Mouse (Mus musculus): ENCODE measurements at regions not wholly inside any gene's neighbourhood (a gene's known extent, or its start where the extent isn't known, plus 50 kb on each side); places are given as distances from the start of the nearest gene placed in this dataset.

GRCm38 (mm10) chr8:11981458-11981857 is 141.2 kb downstream of the Tex29 start:
- no peak for DNase-seq

DNA sequence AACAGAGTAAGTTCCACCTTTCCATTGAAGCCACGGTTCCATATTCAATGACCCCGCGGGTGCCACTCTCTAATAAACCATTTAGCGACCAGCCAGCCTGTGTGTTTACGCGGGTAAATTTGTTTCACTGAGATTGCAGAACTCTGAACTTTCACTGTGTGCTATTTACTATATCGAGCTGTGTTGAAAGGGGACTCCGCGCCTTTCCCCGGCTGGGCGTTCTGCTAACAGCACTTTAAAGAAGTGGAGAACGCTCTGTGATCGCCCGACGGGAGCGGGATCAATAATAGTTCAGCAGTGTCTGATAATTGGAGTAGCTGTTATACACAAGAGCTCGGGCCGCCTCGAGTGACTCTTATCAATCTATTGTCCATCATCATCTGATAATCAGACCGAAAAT is 149.8 kb downstream of the Tex29 start:
- no peak for DNase-seq

GRCm38 (mm10) chr8:11999736-12000458 is 159.6 kb downstream of the Tex29 start:
- DNase-seq = peak; percentile 68

GRCm38 (mm10) chr8:12000459-12000789 is 160.2 kb downstream of the Tex29 start:
- DNase-seq = no peak

DNA sequence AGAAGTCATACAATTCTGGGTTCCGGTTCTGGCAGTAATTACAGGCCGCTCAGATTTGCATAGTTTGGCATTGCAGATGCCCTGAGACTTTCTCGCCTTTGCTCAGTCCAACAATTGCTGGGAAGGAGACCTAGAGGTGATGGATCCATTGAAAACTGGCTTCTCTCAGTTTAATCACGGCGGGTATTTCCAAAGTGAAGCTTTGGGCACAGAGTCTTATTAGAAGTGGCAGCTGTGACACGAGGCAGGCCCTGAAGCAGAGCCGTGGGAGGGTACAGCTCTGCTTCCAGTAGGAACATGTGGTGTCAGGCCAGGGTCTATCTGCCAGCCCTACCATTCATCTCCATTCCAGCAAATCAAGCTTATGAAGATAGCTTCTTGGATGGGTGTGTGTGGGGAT is 164.0 kb downstream of the Tex29 start:
- no peak for DNase-seq

GRCm38 (mm10) chr8:12012769-12013168 is 172.5 kb downstream of the Tex29 start:
- DNase-seq = no peak

DNA sequence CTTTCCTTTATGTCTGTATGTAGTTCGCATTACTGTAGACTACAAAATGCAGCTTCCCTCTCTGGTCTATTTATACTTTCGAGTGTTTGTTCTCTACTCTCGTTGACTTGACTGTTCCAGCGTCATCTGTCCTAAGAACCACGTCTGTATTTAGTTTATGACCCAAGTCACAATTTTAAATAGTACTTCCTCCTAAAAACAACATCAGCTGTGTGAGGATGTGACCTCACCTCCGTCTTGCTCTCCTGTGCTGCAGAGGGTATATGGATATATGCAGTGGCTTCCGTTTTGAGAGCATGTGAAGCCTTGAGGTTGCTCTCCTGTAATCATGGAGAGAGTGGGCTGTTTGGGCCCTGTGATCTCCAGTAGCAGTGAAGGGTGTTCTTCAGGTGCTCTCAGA is 177.5 kb downstream of the Tex29 start:
- no peak for DNase-seq

DNA sequence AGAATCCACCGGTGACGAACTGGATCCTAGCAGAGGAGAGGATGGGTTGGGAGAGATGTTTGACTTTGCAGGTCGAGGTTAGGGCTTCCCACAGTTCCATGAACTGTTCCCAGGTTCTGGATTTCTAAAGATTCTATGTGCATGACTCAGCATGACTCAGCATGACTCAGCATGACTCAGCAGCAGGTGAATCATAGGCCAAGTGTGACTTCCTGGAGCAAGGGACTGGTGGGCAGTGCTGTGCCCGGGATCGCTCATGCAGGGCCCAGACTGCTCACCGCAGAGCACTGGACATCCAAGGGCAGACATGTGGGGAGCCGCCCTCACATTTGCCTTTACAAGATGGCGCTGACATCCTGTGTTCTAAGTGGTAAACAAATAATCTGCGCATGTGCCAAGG is 179.0 kb downstream of the Tex29 start:
- DNase-seq = no peak

DNA sequence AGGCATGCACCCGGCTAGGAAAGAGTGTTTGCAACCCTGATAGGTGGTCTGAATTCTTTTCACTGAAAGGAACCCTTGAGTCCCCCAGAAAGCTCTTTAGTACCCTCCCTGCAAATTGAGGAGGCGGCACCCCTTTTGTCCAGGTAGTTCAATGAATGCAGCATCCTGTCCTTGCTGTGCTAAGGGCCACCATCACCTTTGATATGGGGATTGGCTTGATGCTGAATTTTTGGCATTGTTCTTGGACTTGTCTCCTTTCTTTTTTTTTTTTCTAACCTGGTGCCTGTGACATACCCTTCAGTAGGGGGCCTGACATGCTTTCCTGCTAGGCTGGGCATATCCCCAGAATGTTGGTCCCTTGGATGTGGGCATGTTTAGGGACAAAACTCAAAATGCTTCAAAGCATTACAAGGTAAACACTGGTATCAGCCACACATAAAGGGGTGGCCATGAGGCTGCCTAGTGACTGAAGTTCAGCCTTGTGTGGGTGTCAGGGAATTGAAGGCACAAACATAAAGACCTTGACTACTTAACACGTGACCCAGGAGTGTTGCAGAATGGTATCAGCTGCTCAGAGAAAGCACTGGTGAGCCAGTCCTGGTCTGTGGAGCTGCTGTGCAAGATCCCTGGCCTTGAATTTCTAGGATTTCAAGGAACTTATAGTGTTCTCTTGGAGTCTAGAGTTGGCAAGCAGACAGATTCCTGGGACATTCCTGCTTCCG is 183.6 kb downstream of the Tex29 start:
- no peak for DNase-seq

DNA sequence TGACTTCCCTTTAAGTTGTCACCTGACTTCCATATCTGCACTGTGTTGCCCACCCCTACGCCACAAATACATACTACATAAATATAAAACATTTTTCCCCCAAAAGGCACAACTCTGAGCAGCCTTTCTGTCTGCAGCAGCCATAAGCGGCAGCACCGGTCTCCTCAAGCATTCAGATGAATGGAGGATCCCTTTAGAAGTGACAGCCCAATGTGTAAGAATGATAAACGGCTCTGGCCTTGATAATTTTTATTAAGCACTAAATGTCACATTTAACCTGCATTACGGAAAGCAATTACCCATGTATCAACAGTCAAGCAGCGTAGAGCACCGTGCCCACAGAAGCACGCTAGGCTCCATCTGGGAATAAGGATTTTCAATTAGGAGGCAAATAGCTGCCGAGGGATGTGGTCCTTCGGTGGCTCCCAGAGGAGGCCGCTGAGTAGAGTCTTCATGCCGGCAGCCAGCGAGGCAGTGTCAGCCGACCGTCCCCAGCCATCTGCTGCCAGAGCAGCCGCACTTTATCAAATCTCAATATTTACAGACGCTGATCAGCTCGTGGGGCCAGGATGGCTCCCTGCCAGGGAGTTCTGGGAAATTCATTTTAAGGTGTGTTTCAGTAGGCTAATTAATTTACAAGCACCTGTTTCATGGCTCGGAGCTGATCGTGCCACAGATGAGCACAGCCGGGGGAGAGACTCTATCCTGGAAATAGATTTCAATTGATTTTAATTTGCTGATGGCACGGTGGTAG is 190.3 kb downstream of the Tex29 start:
- peak; percentile 16 for DNase-seq

GRCm38 (mm10) chr8:12031796-12032195 is 191.5 kb downstream of the Tex29 start:
- DNase-seq = peak; percentile 39

DNA sequence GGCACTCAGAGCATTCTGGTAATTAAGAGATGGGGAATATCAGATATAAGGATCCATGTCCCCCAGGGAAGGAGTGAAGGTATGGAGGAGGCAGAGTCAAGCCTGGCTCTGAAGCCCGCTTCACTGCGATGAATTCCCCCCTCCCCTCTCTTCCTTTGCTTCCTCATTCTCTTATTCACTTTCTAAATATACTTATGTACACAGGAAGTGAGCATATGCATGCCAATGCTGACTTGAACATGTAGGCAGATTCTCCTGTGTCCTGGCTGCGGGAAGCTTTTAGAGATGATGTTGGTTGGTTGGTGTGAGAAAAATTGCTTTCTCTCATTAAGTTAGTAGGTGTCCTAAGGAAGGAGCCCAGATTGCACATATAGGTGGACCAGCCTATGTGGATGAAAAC is 192.1 kb downstream of the Tex29 start:
- DNase-seq = no peak

DNA sequence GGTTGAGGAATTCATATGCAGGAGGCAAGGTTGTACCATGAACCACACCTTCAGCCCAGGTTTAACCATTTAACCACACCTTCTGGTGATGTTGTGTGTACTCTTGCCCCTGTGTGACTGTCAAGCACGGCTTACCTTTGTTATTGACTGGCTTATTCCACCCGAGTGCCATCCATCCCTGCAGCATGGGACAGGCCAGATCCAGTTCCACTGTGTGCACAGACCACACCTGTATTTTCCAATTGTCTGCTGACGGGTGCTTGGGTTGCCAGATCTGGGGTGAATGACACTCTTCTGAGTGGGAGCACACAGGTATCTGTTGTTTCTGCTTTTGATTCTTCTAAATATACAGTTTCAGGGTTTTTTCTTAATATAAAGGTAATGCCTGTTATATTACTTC is 196.1 kb downstream of the Tex29 start:
- DNase-seq = no peak

GRCm38 (mm10) chr8:12040924-12041323 is 200.7 kb downstream of the Tex29 start:
- no peak for DNase-seq

DNA sequence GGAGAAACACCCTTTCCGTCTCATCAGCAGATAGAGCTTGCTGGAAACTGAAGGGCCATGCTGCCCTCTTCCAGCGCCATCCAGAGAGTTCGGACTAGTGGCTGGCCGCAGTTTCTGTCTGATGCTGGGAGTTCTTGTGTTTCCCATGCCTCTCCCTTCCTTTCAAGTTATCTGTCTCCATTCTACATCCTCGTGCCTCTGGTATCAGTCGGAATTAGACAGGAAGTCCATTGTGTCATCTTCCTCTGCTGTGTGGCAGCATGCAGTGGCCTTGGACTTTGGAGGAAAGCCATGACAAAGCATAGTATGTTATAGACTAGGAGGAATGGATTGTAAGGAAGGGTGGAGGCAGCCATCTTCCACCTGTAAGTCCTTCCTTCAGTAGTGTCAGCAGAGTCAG is 201.4 kb downstream of the Tex29 start:
- no peak for DNase-seq

GRCm38 (mm10) chr8:12050841-12051240 is 210.6 kb downstream of the Tex29 start:
- DNase-seq = no peak

GRCm38 (mm10) chr8:12051357-12051756 is 211.1 kb downstream of the Tex29 start:
- no peak for DNase-seq

- no peak for DNase-seq
These were observed 215.7 kb downstream of the Tex29 start for GRCm38 (mm10) chr8:12055931-12056330.

DNA sequence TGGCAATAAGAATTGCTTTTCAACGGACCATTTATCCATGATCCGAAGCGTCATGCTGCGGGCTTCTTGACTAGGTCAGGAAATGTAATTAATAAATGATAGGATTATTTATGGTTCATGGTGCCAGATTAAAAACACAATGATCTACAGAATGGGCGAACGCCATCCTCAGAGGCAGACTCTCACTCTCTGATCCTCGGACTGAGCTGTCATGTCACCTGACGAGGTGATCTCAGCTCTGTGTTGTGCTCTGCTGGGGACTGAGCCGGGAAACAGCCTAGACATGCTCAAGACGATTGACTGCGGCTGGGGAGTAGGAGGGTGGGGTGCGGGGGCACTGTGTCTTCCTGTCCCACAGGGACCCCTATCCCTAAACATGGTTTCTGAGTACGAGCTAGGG is 217.4 kb upstream of the A230072I06Rik start:
- DNase-seq = no peak

DNA sequence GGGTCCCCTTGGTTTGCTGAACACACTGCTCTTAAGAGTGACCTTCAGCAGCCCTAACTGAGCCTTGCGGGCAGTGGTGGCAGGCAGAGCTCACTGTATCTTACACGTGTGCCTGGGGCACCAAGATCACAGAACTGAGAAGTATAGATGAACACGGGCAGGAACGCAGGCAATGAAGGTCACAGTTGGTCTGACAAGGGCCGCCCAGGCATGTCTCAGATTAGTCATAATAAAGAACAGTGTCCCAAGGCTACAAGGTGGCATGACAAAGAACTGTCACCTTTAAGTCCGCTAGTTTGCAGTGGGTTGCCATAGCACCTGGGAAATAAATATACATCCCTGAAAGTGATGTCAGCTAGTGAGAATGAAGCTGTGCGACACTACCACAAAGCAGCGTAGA is 215.9 kb upstream of the A230072I06Rik start:
- no peak for DNase-seq

- no peak for DNase-seq
These were observed 214.0 kb upstream of the A230072I06Rik start for GRCm38 (mm10) chr8:12064664-12065063.

GRCm38 (mm10) chr8:12066454-12066853 is 212.2 kb upstream of the A230072I06Rik start:
- no peak for DNase-seq

- DNase-seq = peak; percentile 31
These were observed 205.2 kb upstream of the A230072I06Rik start for GRCm38 (mm10) chr8:12073311-12073999.

Data from right cerebral cortex, postnatal 14 days (tissue).